Mouse (Mus musculus) kidney, postnatal 10 days (tissue): ENCODE measurements around the gene Tas1r1.

ENCODE experiments used
- DNase-seq: peaks from one replicate; pipeline ENCODE4 v3.0.0; 2021; ENCODE audit warnings: mixed read lengths

The Tas1r1 gene

DNA sequence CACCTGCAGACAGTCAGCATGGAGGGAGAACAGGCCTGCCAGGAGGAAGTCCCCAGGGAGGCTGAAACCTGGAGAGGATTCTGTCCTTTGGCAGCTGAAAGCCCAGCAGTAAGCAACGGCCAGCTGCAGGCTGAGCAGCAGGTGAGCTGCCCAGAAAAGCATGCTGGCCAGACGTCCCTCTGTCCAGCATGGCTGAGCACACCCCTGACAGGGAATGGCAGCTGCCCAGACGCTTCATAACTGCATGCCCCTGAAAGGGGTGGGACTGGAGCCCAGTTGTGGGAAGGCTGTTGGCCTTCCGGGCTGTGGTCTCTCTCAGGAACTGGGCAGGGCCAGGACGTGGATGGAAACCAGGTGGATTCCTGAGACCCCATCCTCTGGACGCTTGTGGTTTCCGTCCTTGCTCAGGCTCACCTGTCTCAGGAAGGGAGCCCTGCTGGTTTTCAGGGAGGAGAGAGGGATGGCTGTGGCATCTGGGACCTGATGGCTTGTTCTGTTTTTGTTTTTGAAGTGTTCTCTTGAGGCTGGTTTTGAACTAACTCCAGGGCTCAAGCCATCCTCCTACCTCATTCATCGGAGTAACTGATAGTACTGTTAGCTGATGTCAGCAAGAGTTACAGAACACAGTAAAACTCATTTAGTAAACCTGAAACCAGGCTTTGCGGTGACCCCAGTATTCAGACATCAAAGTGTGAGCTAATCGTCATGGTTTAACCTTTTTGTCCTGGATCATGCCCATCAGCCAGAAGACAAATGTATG lies at the start of gene Tas1r1:
Tas1r1 (minus strand) TSS at position 344 of the 760 bp plus-strand sequence.
- DNase-seq, result peak; percentile 38

- no peak for DNase-seq
Measured at GRCm38 (mm10) chr4:152088133-152088532, 49.8 kb upstream of the Tas1r1 start.

GRCm38 (mm10) chr4:152087211-152088081 lies 49.1 kb upstream of the Tas1r1 start:
- DNase-seq, result no peak

DNA sequence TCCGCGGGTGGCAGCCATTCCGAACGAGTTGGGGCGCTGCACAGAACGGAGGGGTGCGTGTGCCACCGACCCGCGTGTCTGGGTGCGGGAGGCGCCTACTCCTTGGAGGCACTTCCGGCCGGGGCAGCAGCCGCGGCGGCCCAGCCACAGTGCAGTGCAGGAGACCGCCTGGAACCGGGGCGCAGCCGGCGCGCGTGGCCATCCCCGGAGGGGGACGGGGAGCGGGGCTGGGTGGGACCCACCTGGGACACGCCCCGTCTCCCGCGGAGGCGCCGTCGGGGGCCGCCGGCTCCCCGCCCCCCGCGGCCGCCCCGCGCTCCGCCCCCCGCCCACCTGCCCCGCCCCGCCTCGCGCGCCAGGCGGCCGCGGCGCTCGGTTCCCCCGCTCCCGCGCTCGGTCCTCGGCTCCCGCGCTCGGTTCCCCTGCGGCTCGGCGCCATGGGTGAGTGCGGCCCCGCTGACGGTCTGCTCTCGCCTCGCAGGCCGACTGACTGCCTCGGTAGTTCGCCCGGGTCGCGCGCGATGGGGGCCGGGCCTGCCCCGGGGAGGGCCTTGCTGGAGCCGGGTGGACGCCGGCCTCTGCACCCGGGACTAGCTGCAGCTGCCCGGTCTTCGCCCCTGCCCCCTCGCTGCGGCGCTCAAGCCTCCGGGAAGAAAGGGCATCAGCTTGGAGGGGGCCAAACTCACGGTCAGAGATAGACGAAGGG lies 48.3 kb upstream of the Tas1r1 start:
- peak; percentile 82 for DNase-seq

DNA sequence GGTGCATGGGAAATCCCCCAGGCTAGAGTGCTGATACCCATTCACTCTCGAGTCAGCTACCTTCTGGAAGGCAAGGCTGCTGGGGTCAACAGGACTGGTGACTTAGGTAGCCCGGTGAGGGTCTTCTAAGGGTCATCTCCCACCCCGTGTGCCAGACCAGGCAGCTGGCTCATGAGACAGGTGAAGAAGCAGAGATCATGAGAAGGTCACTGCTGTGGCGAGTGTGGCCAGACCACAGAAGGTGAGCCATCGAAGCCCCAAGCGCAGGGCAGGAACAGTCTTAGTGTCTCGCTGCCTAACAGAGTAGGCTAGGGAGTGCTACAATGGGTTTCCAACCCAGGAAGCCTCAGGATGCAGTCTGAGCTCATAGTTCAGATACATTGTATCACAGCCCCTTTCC lies 46.2 kb upstream of the Tas1r1 start:
- DNase-seq, result no peak

GRCm38 (mm10) chr4:152083611-152084220 lies 45.3 kb upstream of the Tas1r1 start:
- DNase-seq, result no peak

- DNase-seq, result no peak
Measured at GRCm38 (mm10) chr4:152079931-152080330, 41.6 kb upstream of the Tas1r1 start.

- DNase-seq, result no peak
Measured at GRCm38 (mm10) chr4:152079261-152079660, 40.9 kb upstream of the Tas1r1 start.

- no peak for DNase-seq
Measured at GRCm38 (mm10) chr4:152078105-152078530, 39.8 kb upstream of the Tas1r1 start.

GRCm38 (mm10) chr4:152077191-152077590 lies 38.8 kb upstream of the Tas1r1 start:
- DNase-seq, result no peak

DNA sequence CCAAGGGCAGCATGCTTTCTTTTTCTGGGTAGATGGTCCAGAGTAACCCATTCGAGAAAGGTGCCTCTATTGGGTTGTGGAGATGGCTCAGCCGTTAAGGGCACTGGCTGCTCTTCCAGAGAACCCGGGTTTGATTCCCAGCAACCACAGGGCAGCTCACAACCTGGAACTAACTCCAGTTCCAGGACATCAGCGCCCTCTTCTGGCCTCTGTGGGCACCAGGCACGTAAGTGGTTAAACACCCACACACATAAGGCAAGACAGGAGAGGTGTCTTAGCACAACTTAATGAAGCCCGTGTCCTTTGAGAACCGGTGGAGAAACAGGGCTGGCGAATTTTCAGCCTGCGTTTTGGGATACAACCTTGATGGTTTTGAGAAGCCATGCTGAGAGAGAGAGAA lies 36.2 kb upstream of the Tas1r1 start:
- DNase-seq, result no peak

GRCm38 (mm10) chr4:152073715-152074114 lies 35.3 kb upstream of the Tas1r1 start:
- no peak for DNase-seq

DNA sequence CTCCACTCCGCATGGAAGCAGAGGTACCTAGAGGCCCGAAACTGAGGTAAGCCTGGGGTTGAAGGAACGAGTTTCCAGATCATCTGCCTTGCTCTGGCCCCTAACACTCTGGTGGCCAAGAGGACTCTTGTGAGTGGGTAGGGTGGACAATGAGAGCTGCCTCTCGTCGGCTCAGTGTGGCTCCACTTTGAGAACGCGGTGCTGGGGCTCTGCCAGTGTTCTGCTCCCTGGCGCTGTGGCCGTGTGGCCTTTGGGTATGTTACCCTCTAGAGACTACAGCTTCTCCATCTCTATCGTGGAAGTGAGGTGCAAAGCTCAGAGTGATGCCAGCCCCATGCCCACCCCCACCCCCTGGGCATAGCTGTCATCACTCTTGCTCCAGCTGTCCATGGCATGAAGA lies 34.3 kb upstream of the Tas1r1 start:
- DNase-seq, result no peak

DNA sequence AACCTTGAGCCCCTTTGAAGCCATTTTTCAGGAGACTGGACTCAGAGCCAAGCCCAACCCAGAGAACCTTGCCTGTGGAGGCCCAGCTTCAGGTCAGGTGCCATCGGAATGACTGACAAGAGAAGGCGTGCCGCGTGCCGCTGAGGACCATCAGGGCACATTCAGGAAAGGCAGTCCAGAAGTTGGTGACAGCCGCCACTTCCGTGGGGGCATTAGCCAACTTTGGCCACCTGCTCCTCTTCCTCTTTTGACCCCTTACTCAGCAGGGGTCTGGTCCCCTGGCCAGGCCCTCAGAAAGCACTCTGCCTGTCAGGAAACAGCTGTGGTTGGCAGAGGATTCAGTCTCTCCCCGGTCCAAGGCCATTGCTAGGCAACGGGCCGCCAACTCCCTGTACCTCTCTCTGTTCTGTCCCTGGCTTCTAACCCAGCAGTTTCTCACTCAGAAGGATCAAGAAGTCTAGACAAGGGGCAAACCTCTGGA lies 33.8 kb upstream of the Tas1r1 start, which contains the start of gene Plekhg5:
Plekhg5 (plus strand) TSS at position 378 of the 481 bp plus-strand sequence.
- peak; percentile 57 for DNase-seq

- no peak for DNase-seq
Measured at GRCm38 (mm10) chr4:152070494-152071396, 32.4 kb upstream of the Tas1r1 start.

- DNase-seq, result no peak
Measured at GRCm38 (mm10) chr4:152069245-152069644, 30.9 kb upstream of the Tas1r1 start.

DNA sequence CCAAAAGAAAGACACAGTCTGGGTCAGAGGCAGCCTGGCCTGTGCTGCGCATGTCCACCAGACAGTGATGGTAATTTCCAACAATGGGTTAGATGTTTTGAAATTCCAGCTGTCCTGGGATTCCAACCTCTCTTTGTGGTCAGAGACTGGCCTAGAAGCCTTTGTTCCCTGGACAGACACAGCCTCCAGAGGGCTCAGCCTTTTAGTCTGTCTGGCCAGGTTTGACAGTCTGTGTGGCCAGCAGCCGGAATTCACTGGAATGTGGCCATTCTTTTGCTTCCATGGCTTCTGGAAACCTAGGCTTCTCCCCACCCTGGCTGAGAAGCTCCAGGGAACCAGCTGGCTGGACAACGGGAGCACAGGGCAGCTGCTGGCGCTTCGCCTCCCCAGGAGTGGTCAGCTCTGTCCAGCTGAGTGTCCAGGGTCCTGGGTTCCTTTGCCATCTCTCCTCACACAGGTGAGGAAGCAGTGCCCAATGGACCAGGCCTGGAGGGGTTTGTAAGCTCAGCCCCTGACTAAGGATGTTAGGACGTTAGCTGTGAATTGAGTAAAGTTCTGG lies 29.9 kb upstream of the Tas1r1 start:
- no peak for DNase-seq

DNA sequence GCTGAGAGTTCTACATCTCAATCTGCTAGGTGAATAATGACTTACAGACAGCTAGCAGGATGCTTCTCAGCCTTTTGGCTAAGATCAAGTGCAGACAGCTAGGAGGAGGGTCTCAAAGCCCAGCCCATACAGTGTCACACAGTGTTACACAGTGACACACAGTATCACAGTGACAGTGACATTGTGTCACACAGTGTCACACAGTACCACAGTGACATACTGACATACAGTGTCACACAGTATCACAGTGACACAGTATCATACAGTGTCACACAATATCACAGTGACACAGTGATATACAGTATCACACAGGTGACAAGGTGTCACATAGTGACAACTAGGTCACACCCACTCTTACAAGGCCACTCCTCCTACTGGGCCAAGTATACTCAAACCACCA lies 28.9 kb upstream of the Tas1r1 start:
- no peak for DNase-seq

- DNase-seq, result peak; percentile 66
Measured at GRCm38 (mm10) chr4:152062390-152063110, 24.2 kb upstream of the Tas1r1 start.

DNA sequence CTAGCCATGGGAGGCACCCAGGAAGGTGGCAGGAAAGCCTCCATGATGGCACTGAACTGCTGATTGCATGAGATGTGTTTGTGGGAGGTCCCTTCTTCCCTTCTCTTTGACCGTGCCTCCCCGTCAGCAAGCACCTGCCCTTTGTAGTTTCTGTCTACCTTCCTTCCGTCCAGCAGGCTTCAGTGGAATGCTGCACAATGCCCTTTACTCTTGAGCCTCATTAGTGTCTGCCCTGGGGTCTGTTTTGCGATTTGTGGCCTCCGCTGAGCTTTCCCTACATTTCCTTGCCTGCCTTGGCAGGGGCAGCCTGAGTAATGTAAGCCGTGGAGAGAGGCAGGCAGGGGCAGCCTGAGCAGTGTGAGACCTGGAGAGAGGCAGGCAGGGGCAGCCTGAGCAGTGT lies 6.2 kb upstream of the Tas1r1 start:
- DNase-seq, result peak; percentile 28
